Mouse (Mus musculus) kidney, embryonic 16.5 days (tissue): ENCODE measurements around the gene Ptges3l. TPM values are rescaled to one million over a fixed set of nuclear protein-coding genes. Genes with fewer than 3 reads are reported as not detected.
"Not testable (repeated sequence)": the region's sequence is repeated elsewhere in the genome, so short reads cannot be mapped to it uniquely, and the experiment has no call there.

ENCODE experiments used
- ATAC-seq: fragments of 200-750 bp; cut with Nextera tagmentation; 2 replicates; pipeline ENCODE4 v1.8.0; 2017; ENCODE audit warnings: moderate TSS enrichment; ENCODE audit not compliant: low FRiP score, low TSS enrichment
- H3K27ac ChIP-seq: fragments of 300-500 bp; sonication (generic); 2 replicates; pipeline ENCODE4 v1.5.1; 2014; ENCODE audit warnings: low read length
- H3K27me3 ChIP-seq: fragments of 300-500 bp; sonication (generic); 2 replicates; pipeline ENCODE4 v1.6.1; 2014; ENCODE audit warnings: low read length, control low read depth, mixed read lengths; ENCODE audit not compliant: insufficient read depth
- H3K36me3 ChIP-seq: fragments of 300-500 bp; sonication (generic); 2 replicates; pipeline ENCODE4 v1.6.1; 2014; ENCODE audit warnings: low read length, control low read depth, mixed read lengths; ENCODE audit not compliant: insufficient read depth
- H3K4me1 ChIP-seq: fragments of 300-500 bp; sonication (generic); 2 replicates; pipeline ENCODE4 v1.6.1; 2014; ENCODE audit warnings: low read length, control low read depth, mixed read lengths; ENCODE audit not compliant: insufficient read depth
- H3K4me2 ChIP-seq: fragments of 300-500 bp; sonication (generic); replicated peaks from 2 replicates; pipeline ENCODE4 v1.6.1; 2014; ENCODE audit warnings: low read depth, low read length
- H3K4me3 ChIP-seq: fragments of 300-500 bp; sonication (generic); 2 replicates; pipeline ENCODE4 v1.5.1; 2014; ENCODE audit warnings: mild to moderate bottlenecking, low read length
- H3K9ac ChIP-seq: fragments of 300-500 bp; sonication (generic); replicated peaks from 2 replicates; pipeline ENCODE4 v1.6.1; 2014; ENCODE audit warnings: low read length
- H3K9me3 ChIP-seq: fragments of 300-500 bp; sonication (generic); 2 replicates; pipeline ENCODE4 v1.6.1; 2016; ENCODE audit warnings: low read length, control low read depth
- WGBS: fragments of 180-500 bp; shearing (Covaris S2); extraction: QIAGEN DNeasy Blood & Tissue Kit; methylation state at CpG from one replicate; pipeline ENCODE4 v1.1.7; 2014; 5-methylcytosine and 5-hydroxymethylcytosine counted together
- polyA plus RNA-seq: library from polyadenylated mRNA; unstranded; fragments of >200 nt; fragmentation: Nextera tagmentation; extraction: Ambion mirVana; gene quantifications from 2 replicates; pipeline ENCODE4 v1.2.1, GENCODE M21; 2015

The Ptges3l gene
- polyA plus RNA-seq: 10.1 and 10.9 TPM in 2 replicates

DNA sequence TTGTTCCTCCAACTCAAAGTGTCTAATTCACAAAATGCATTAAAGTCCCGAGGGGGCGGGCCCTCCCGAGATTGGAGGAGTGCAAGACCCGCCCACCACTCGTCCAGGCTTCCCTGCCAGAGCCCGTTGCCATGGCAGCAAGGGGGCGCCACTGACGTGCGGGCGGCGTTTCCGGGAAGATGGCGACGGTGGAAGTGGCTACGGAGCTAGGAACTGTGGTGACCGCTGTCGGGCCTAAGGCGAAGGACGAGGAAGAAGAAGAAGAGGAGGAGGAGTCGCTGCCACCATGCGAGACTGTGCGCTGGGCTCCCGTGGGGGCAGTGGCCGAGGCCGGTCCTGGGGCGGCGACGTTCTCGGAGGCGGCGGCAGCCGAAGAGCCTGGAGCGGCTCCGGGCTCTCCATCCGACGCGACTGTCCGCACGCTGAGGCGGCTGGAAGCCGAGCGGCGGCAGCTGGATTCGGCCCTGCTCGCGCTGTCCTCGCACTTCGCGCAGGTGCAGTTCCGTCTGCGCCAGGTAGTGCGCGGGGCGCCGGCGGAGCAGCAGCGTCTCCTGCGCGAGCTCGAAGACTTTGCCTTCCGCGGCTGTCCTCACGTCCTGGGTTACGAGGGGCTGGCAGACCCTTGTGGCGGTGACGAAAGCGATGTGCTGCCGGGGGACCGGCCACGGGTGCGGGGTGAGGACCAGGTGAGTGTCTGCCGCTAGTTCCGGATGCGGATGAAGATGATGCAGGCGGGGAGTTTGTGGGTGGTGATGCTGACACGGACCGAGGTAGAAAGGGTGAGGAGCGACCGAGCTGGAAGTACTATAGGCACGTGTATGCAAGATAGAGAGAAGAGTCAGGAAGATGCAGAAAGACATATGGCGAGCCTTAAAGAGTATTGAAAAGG lies at the start of gene Ptges3l, which contains the start of gene Rundc1:
TSS of gene Ptges3l (minus strand) at position 409 of the 889 bp plus-strand sequence.
TSS of gene Rundc1 (plus strand) at position 161 of the 889 bp plus-strand sequence.
- Histone ChIP-seq H3K9ac (peak within 1 kb of the TSS; percentile 77), H3K36me3 (peaks cover 8% of the 10 kb centered on the region), H3K4me3 (peak within 1 kb of the TSS; percentile 67), H3K27me3 (no peaks in the 10 kb centered on the region), H3K4me1 (peaks cover 24% of the 10 kb centered on the region), H3K27ac (peak within 1 kb of the TSS; percentile 90), H3K4me2 (peak within 1 kb of the TSS; percentile 80), H3K9me3 (no peaks in the 10 kb centered on the region)
- WGBS: under 1% methylated on average over 74 of the region's 81 CpGs
- peak; percentile 91 for ATAC-seq

DNA sequence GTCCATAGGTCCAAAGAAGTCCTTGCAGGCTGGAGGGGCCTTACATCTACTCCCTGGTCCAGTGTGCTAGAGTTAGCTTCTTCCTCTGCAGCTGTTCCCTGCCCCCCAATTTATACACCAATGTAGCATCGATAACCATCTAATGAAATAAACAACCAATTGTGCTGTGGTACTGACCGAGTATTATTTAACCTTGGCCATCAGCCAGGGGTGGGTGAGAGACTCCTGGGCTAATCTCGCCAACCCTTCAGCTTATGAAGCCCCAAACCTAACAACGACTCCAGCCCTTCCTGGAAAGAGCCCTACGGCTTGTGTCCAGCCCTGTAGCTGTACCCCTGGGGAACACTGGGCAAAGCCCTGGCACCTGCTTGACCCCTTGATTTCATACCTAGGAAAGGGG lies 49.2 kb upstream of the Ptges3l start:
- 67% methylated on average over 5 of the region's 5 CpGs for WGBS
- 0 out of 2 replicates have a peak, but pooled peaks cover 2% of the 10 kb centered on the region for H3K36me3 ChIP-seq
- no peaks in the 10 kb centered on the region for H3K27me3 ChIP-seq
- H3K4me2 ChIP-seq: no peak overlapping the region
- H3K9me3 ChIP-seq: no peaks in the 10 kb centered on the region
- no peak for ATAC-seq
- 0 out of 2 replicates have a peak, but pooled peaks cover 10% of the 10 kb centered on the region for H3K4me1 ChIP-seq
- no peak overlapping the region for H3K4me3 ChIP-seq
- no peak overlapping the region for H3K27ac ChIP-seq
- no peak overlapping the region for H3K9ac ChIP-seq

DNA sequence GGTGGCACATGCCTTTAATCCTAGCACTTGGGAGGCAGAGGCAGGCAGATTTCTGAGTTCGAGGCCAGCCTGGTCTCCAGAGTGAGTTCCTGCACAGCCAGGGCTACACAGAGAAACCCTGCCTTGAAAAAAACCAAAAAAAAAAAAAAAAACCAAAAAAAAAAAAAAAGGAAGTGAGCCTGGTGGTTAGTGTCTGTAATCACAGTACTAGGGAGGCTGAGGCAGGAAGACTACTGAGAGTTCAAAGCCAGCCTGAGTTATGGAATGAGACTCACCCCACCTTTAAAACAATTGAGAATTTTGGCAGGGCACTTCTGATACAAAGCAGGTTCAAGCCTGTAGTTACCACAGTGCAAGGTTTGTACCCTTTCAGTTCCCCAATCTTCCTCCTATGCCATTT lies 48.6 kb upstream of the Ptges3l start:
- ATAC-seq, H3K27ac ChIP-seq, H3K27me3 ChIP-seq, H3K36me3 ChIP-seq, H3K4me3 ChIP-seq, H3K4me2 ChIP-seq, H3K9ac ChIP-seq, H3K9me3 ChIP-seq: not testable (repeated sequence)
- H3K4me1 ChIP-seq: peaks cover 12% of the 10 kb centered on the region
- WGBS: 79% methylated on average over 1 of the region's 1 CpGs

DNA sequence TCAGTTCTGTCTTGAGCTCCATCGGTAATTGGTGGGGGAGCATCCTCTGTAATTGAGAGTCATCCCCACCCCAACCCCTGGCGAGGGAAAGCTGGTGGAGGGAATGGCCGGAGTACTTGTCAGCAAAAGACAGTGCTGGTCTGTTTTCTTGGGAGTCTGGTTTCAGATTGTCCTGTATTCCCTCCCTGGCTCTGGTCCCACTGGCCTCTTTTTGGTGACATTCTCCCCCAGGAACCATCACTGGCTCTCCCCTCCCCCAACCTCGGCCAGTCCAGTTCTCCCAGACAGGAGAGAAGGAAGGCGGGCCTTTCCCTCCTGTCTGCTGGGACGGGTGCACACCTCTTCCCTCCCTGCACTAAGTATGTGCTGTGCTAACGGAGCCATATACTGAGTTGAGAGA lies 47.2 kb upstream of the Ptges3l start:
- H3K4me2 ChIP-seq: no peak overlapping the region
- peaks cover 17% of the 10 kb centered on the region for H3K4me1 ChIP-seq
- ATAC-seq: no peak
- no peak overlapping the region for H3K4me3 ChIP-seq
- no peaks in the 10 kb centered on the region for H3K27me3 ChIP-seq
- WGBS: 28% methylated on average over 7 of the region's 7 CpGs
- H3K9me3 ChIP-seq: no peaks in the 10 kb centered on the region
- no peak overlapping the region for H3K27ac ChIP-seq
- H3K9ac ChIP-seq: no peak overlapping the region
- 0 out of 2 replicates have a peak, but pooled peaks cover 2% of the 10 kb centered on the region for H3K36me3 ChIP-seq

DNA sequence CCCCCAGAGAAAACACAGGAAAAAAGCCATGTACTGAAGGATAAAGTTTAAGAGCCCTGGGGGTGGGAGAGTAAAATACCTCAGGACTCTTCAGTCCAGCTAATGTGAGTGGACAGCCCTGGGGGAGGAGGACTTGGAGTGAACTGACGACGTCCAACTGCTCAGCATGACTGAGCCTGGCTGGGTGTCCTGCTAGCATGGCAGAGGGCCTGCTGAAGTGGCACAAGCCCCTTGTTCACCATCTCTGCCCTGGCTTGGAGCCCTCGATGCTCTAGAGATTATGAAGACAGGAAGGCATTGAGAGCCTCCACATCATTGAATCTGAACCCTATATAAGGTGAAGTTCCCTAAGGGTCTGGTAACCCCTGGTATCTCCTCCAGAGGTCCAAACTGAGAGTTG lies 46.8 kb upstream of the Ptges3l start:
- Histone ChIP-seq H3K9me3 (no peaks in the 10 kb centered on the region), H3K4me3 (no peak overlapping the region), H3K9ac (0 out of 2 replicates have a peak overlapping the region, but pooled peaks have one; percentile 22), H3K27me3 (no peaks in the 10 kb centered on the region), H3K27ac (no peak overlapping the region), H3K4me2 (no peak overlapping the region), H3K36me3 (0 out of 2 replicates have a peak, but pooled peaks cover 2% of the 10 kb centered on the region), H3K4me1 (peaks cover 21% of the 10 kb centered on the region)
- ATAC-seq: no peak
- 38% methylated on average over 3 of the region's 3 CpGs for WGBS

DNA sequence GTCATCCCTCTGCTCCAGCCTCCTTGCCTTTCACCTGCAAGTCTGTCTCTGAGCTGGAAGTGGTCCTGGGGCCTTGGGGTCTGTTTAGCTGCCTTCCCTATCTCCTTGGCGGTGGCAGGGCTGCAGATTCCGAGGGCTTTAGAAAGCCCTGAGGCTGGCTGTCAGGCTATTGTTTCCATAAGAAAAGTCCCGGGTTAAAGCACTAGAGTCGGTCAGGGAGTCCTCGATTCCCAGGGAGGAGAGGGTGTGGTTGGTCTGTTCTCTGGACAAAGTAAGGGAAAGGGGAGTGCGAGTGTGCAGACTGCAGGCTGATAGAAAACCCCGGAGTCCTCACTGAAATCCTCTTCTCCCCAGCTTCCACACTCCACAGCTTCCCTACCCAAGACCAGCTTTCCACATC lies 45.1 kb upstream of the Ptges3l start:
- Histone ChIP-seq H3K36me3 (0 out of 2 replicates have a peak, but pooled peaks cover 2% of the 10 kb centered on the region), H3K9ac (0 out of 2 replicates have a peak overlapping the region, but pooled peaks have one; percentile 8)
- 55% methylated on average over 7 of the region's 7 CpGs for WGBS

DNA sequence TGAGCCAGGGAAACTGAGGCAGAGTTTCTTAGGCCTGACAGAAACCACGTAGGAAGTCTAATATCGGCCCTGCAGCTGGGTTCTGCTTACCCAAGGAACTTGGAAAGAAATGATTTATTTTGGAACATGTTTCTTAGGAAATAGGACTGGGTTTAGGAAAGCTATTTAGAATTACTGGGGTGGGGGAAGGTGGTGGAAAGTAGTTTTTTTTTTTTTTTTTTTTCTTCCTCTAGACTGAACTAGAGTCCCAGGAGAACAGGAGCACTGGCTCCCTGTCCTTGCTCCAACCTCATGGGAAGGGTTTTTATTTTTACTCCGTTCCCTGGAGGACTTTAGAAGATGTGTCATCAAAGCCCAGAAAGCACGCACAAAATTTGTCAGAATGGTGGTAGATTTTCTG lies 44.0 kb upstream of the Ptges3l start:
- 61% methylated on average over 4 of the region's 4 CpGs for WGBS
- peak overlapping the region; percentile 78 for H3K4me3 ChIP-seq
- H3K4me2 ChIP-seq: peak overlapping the region; percentile 98
- no peak for ATAC-seq
- H3K9me3 ChIP-seq: no peaks in the 10 kb centered on the region
- H3K27me3 ChIP-seq: no peaks in the 10 kb centered on the region
- 0 out of 2 replicates have a peak, but pooled peaks cover 2% of the 10 kb centered on the region for H3K36me3 ChIP-seq
- peak overlapping the region; percentile 69; the same call in 1 of the 2 replicates for H3K9ac ChIP-seq
- peaks cover 34% of the 10 kb centered on the region for H3K4me1 ChIP-seq
- H3K27ac ChIP-seq: no peak overlapping the region

More for the DNA sequence above, 45.1 kb upstream of the Ptges3l start:
- Histone ChIP-seq H3K4me3 (no peak overlapping the region), H3K9me3 (no peaks in the 10 kb centered on the region), H3K27ac (no peak overlapping the region), H3K4me2 (no peak overlapping the region), H3K4me1 (peaks cover 27% of the 10 kb centered on the region), H3K27me3 (no peaks in the 10 kb centered on the region)
- ATAC-seq: no peak

DNA sequence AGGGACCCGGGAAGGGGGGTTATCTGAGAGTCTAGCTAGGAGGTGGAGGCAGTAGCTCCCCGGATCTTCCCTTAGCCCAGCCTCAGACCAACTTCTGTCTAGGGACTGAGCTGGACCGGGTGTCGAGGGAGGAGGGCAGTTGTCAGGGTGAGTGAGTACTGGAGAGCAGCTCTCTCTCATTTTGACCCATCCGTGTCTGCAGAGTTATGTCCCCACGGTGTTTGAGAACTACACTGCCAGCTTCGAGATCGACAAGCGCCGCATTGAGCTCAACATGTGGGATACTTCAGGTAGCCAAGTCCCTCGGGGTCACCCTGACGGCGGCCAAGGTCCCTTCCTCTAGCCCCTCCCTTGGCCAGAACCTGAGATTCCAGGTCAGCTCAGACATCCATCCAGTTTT lies 43.6 kb upstream of the Ptges3l start:
- peak overlapping the region; percentile 69 for H3K9ac ChIP-seq

DNA sequence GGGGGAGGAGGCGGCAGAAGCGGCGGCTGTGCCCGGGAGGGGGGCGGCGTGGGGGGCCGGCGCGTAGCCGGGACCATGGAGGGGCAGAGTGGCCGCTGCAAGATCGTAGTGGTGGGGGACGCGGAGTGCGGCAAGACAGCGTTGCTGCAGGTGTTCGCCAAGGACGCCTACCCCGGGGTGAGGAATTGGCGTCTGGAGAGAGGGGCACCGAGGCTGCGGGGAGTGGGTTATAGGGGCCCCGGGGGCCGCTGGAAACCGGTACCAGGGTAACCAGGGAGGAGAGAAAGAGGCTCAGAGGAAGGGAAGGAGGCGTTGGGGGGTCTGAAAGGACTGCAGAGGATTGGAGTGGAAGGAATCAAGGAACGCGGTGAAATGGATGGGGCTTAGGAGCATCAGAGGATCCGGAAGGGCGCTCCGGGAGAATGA lies 43.1 kb upstream of the Ptges3l start:
- ATAC-seq: peak; percentile 16
- Histone ChIP-seq H3K9me3 (no peaks in the 10 kb centered on the region), H3K9ac (peak overlapping the region; percentile 69), H3K4me2 (peak overlapping the region; percentile 98), H3K27me3 (no peaks in the 10 kb centered on the region), H3K36me3 (0 out of 2 replicates have a peak, but pooled peaks cover 2% of the 10 kb centered on the region), H3K4me1 (peaks cover 42% of the 10 kb centered on the region), H3K27ac (peak overlapping the region; percentile 6; the same call in 1 of the 2 replicates), H3K4me3 (peak overlapping the region; percentile 78)
- 0% methylated on average over 28 of the region's 31 CpGs for WGBS

More for the DNA sequence above, 43.6 kb upstream of the Ptges3l start:
- no peak for ATAC-seq
- Histone ChIP-seq H3K4me3 (peak overlapping the region; percentile 78), H3K27ac (no peak overlapping the region), H3K4me2 (peak overlapping the region; percentile 98), H3K36me3 (0 out of 2 replicates have a peak, but pooled peaks cover 2% of the 10 kb centered on the region), H3K9me3 (no peaks in the 10 kb centered on the region), H3K27me3 (no peaks in the 10 kb centered on the region), H3K4me1 (peaks cover 38% of the 10 kb centered on the region)
- WGBS: 3% methylated on average over 13 of the region's 13 CpGs
